Comparison of ENCODE assay signal across 12 mouse cellular contexts in genomic region chr9:53325363-53326090, GRCm38 (mm10). TPM values are rescaled to one million over a fixed set of nuclear protein-coding genes. Genes with fewer than 3 reads are reported as not detected.
DNase-seq lines count a peak whose midpoint lies in the region; ATAC-seq lines count a peak whose summit lies in the region.
"Had no signal": no experiment of that assay in that cellular context is flagged by ENCODE, and none has a peak within 500 bp of the region (broad histone marks: within the 10 kb centered on the region; RNA-seq: fewer than 3 reads in every experiment).

No protein-coding gene starts in this region.

- DNase-seq in 3134 (ENCODE audit: extremely low read depth, insufficient read length, low spot score): peak; percentile 15
- peak; percentile 66 for DNase-seq in 3T3-L1 (ENCODE audit: low read depth, low spot score)
- no peak for DNase-seq in spleen, postnatal 10 days (ENCODE audit: low spot score in 2 of 2)
- DNase-seq in thymus, postnatal 0 days (ENCODE audit: low spot score): no peak
- no peak for DNase-seq in gastrocnemius, postnatal 14 days
- DNase-seq: cerebellum, postnatal 25 days; gastrocnemius, postnatal 10 days; retina, postnatal 1 day had no signal

- no peak overlapping the region for H3K9ac ChIP-seq in kidney, embryonic 15.5 days
- H3K9ac ChIP-seq in lung, embryonic 16.5 days (ENCODE audit: low read length): no peak overlapping the region

- peaks cover 25% of the 10 kb centered on the region for H3K4me1 ChIP-seq in kidney, embryonic 15.5 days
- H3K4me1 ChIP-seq in lung, embryonic 16.5 days (replicated peaks; ENCODE audit: control insufficient read depth, insufficient read depth, low read length): peaks cover 31% of the 10 kb centered on the region

- no peaks in the 10 kb centered on the region for H3K27me3 ChIP-seq in kidney, embryonic 15.5 days
- H3K27me3 ChIP-seq in lung, embryonic 16.5 days (ENCODE audit: control insufficient read depth, insufficient read depth, low read depth, low read length): no peaks in the 10 kb centered on the region

- peak overlapping the region; percentile 51 for H3K27ac ChIP-seq in kidney, embryonic 15.5 days
- peak overlapping the region; percentile 79 for H3K27ac ChIP-seq in lung, embryonic 16.5 days (ENCODE audit: low read length)
- H3K27ac ChIP-seq: layer of hippocampus, adult 2 months had no signal

- no peaks in the 10 kb centered on the region for H3K9me3 ChIP-seq in kidney, embryonic 15.5 days (replicated peaks)
- H3K9me3 ChIP-seq in lung, embryonic 16.5 days (ENCODE audit: control insufficient read depth, low read length): no peaks in the 10 kb centered on the region; the same call in 1 of the 2 replicates

- peak; percentile 53 for ATAC-seq in kidney, embryonic 15.5 days (replicated peaks; ENCODE audit: low FRiP score)
- peak; percentile 78 for ATAC-seq in lung, embryonic 16.5 days (ENCODE audit: low read depth)

- H3K4me3 ChIP-seq in kidney, embryonic 15.5 days (replicated peaks): no peak overlapping the region
- no peak overlapping the region for H3K4me3 ChIP-seq in lung, embryonic 16.5 days (ENCODE audit: low read length)
- H3K4me3 ChIP-seq: layer of hippocampus, adult 2 months had no signal

- WGBS in kidney, embryonic 15.5 days: 50% methylated on average over 4 of the region's 4 CpGs
- 22% methylated on average over 4 of the region's 4 CpGs for WGBS in lung, embryonic 16.5 days

- intact Hi-C loops in gastrocnemius, postnatal 14 days (cut with DNase I; ENCODE audit: low total_unique reads): no loop called here

- no peaks in the 10 kb centered on the region for H3K36me3 ChIP-seq in kidney, embryonic 15.5 days
- peaks cover 2% of the 10 kb centered on the region; the same call in 1 of the 2 replicates for H3K36me3 ChIP-seq in lung, embryonic 16.5 days (ENCODE audit: control insufficient read depth, insufficient read depth, low read length)

- H3K4me2 ChIP-seq in kidney, embryonic 15.5 days: no peak overlapping the region
- peak overlapping the region; percentile 25 for H3K4me2 ChIP-seq in lung, embryonic 16.5 days (ENCODE audit: low read depth, low read length)

RNA-seq across cellular contexts. Expression of gene Exph5, which starts 24.1 kb away (rescaled TPM):
- 1.9 and 2.2 TPM in 2 replicates for polyA plus RNA-seq in kidney, embryonic 15.5 days (2015; fragmentation: Nextera tagmentation; extraction: Ambion mirVana)
- polyA plus RNA-seq in lung, embryonic 16.5 days (2015; fragmentation: Nextera tagmentation; extraction: Ambion mirVana): 6.9 and 7.3 TPM in 2 replicates
- 0.46 and 0.49 TPM in 2 replicates for polyA plus RNA-seq in thymus, postnatal 0 days (2015; fragmentation: Nextera tagmentation; extraction: Ambion mirVana)
- total RNA-seq in gastrocnemius, postnatal 14 days (2021): 1 to 10 TPM in 1 of 2 experiments, under 1 TPM in 1; 0.80 to 1.3 TPM
- total RNA-seq: megakaryocyte-erythroid progenitor cell, adult 5-6 weeks had no signal

RNA-seq across cellular contexts. Expression of gene Kdelc2, which starts 58.3 kb away (rescaled TPM):
- polyA plus RNA-seq in kidney, embryonic 15.5 days (2015; fragmentation: Nextera tagmentation; extraction: Ambion mirVana): 32.7 and 33.5 TPM in 2 replicates
- polyA plus RNA-seq in lung, embryonic 16.5 days (2015; fragmentation: Nextera tagmentation; extraction: Ambion mirVana): 51.6 and 53.7 TPM in 2 replicates
- 4.3 and 4.6 TPM in 2 replicates for polyA plus RNA-seq in thymus, postnatal 0 days (2015; fragmentation: Nextera tagmentation; extraction: Ambion mirVana)
- 10 to 100 TPM in 1 of 2 experiments, 1 to 10 TPM in 1; 7.3 to 10.1 TPM for total RNA-seq in gastrocnemius, postnatal 14 days (2021)

Comparison
In these comparisons a context has a peak if more than half of its experiments do, and no peak if none do; other contexts are left out.
1. DNase-seq: peak in 3134 (single experiment) and 3T3-L1 (single experiment); none in spleen, postnatal 10 days (0 of 2), thymus, postnatal 0 days (single experiment) and gastrocnemius, postnatal 14 days (single experiment).